Mouse (Mus musculus) ovary, postnatal 36 days (tissue): ENCODE data around the gene Ankrd31.
"Not testable (repeated sequence)": the region's sequence is repeated elsewhere in the genome, so short reads cannot be mapped to it uniquely, and the experiment has no call there.

Source experiments
- DNase-seq: peaks from one replicate; pipeline ENCODE4 v3.0.0; 2022; ENCODE audit warnings: low spot score, mixed read lengths

Ankrd31 gene

GRCm38 (mm10) chr13:96748109-96748845 is at the start of gene Ankrd31:
Gene Ankrd31, plus strand, starts transcription at chr13:96748272.
- DNase-seq = no peak

GRCm38 (mm10) chr13:96702567-96703278 is 45.3 kb upstream of the Ankrd31 start:
- DNase-seq = no peak

GRCm38 (mm10) chr13:96709269-96710233 is 38.5 kb upstream of the Ankrd31 start:
- no peak for DNase-seq

GRCm38 (mm10) chr13:96716311-96716710 is 31.8 kb upstream of the Ankrd31 start:
- no peak for DNase-seq

- no peak for DNase-seq
Observed at GRCm38 (mm10) chr13:96717821-96718220, 30.3 kb upstream of the Ankrd31 start.

- DNase-seq = no peak
Observed at GRCm38 (mm10) chr13:96720003-96720402, 28.1 kb upstream of the Ankrd31 start.

- no peak for DNase-seq
Observed at GRCm38 (mm10) chr13:96728289-96728688, 19.8 kb upstream of the Ankrd31 start.

GRCm38 (mm10) chr13:96729146-96729545 is 18.9 kb upstream of the Ankrd31 start:
- DNase-seq = no peak

GRCm38 (mm10) chr13:96730116-96730515 is 18.0 kb upstream of the Ankrd31 start:
- DNase-seq = no peak

- no peak for DNase-seq
Observed at GRCm38 (mm10) chr13:96735175-96735574, 12.9 kb upstream of the Ankrd31 start.

GRCm38 (mm10) chr13:96740159-96740558 is 7.9 kb upstream of the Ankrd31 start:
- DNase-seq = no peak

- no peak for DNase-seq
Observed at GRCm38 (mm10) chr13:96742871-96743270, 5.2 kb upstream of the Ankrd31 start.

GRCm38 (mm10) chr13:96746055-96746454 is 2.0 kb upstream of the Ankrd31 start:
- DNase-seq = no peak

GRCm38 (mm10) chr13:96749859-96750258 is 1.8 kb downstream of the Ankrd31 start:
- no peak for DNase-seq

- no peak for DNase-seq
Observed at GRCm38 (mm10) chr13:96760848-96761247, 12.8 kb downstream of the Ankrd31 start.

- not testable (repeated sequence) for DNase-seq
Observed at GRCm38 (mm10) chr13:96786071-96786470, 38.0 kb downstream of the Ankrd31 start.

GRCm38 (mm10) chr13:96793451-96793850 is 45.4 kb downstream of the Ankrd31 start:
- DNase-seq = no peak

GRCm38 (mm10) chr13:96795301-96795700 is 47.2 kb downstream of the Ankrd31 start:
- no peak for DNase-seq

GRCm38 (mm10) chr13:96797500-96797899 is 49.4 kb downstream of the Ankrd31 start:
- DNase-seq = no peak

- DNase-seq = no peak
Observed at GRCm38 (mm10) chr13:96849752-96850151, 101.7 kb downstream of the Ankrd31 start.

- no peak for DNase-seq
Observed at GRCm38 (mm10) chr13:96852133-96852532, 104.1 kb downstream of the Ankrd31 start.

- DNase-seq = no peak
Observed at GRCm38 (mm10) chr13:96853256-96853655, 105.2 kb downstream of the Ankrd31 start.
